Mouse (Mus musculus): Measurements from ENCODE around the gene Trnau1ap.
A peak's percentile ranks its signal among the peaks of the same experiment; 100 is the strongest.
"Not testable (repeated sequence)": the region's sequence is repeated elsewhere in the genome, so short reads cannot be mapped to it uniquely, and the experiment has no call there.

The Trnau1ap gene

DNA sequence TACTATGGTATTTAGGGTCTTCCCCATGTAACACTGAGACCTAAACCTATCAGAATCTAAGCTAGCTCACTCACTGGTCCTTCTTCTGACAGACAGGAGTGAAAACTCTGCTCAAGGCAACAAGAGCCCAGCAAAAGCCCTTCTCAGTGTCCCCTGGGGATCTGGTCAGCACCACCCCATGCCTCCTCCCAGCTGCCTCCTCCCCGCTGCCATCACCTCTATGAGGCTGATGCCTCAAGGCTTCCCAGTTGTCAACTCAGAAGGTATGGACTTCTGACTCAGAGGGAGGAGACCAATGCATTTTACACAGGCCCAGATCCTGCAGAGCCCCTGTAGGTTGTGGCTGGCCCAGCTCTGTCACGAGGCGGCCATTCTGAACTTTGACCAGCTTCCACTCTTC, 12.1 kb upstream of the Trnau1ap start:
- no peak for DNase-seq

DNA sequence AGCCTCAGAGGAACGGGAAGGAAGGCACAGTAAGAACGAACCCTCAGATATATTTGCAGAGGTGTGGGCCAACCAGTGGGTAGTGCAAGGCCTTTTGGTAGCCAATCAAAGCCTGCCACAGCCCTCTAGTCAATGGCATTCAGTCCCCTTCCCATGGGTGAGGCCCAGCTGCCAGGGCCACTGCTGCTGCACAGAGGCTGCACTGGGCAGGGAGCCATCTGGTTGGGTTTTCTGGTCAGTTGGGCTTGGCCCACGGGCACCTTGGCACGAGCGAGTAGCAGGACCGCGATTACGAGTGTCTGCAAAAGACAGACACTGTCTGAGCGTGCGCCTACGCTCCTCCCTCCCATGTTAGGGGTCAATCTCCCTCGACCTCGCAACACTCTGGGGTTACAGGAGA, 9.6 kb upstream of the Trnau1ap start:
- DNase-seq = peak; percentile 53

DNA sequence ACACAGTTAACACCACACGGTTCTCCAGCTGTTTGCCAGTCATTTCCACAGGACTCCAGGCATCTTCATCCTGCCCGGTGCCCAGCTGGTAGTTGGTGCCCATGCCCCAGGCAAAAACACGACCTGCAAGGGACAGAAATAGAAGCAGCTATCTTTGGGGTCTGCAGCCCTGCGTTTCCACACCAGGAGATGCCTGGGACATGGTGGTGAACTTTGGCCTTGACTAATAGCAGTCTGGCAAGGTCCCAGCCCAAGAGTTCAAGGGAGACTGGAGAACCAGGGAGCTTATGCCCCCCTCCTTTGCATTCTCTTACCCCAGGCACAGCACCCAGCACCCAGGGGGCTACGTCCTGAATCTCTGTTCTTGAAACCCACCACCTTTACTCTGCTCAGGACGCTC, 3.5 kb upstream of the Trnau1ap start:
- peak; percentile 50 for DNase-seq

DNA sequence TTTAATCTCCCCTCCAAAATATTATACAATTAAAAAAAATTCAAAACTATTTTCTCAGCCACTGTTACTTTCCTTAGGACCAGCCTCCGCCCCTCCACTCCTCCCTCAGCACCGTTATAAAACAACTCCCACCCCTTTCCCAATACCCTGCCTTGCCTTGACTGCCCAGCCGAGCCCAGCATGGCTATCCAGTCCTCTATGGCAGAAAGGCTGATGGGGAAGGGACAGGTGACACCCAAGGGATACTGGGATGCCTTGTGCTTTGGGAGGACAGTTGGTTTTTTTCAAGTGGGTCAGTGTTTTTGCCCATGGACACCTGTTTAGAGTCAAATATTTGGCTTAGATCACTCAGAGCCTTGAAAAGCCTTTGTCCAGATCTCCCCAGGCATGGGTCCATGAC, 2.6 kb upstream of the Trnau1ap start:
- DNase-seq = no peak

DNA sequence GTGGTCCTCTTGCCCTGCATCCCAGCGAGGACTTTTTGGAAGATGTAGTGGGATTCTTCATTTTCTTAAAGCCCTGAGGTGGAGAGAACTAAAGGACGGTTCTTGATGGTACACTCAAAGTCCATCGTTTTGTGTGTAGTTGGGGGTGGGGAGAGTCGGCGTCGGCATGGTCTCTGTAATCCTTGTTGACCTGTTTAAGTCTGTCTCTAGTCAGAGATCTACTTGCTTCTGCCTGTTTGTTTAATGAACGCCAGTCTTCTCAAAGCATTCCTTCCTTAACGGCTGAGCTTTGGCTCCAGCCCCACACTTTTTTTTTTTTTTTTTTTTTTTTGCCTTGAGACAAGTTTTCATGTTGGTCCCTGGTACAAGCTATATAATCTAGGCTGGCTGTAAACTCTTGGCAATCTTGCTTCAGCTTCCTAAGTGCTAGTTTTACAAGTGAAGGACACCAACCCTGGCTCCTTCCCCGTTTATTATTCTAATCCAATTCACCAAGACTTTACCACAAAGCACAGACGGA, 557 bp upstream of the Trnau1ap start:
- DNase-seq = no peak

DNA sequence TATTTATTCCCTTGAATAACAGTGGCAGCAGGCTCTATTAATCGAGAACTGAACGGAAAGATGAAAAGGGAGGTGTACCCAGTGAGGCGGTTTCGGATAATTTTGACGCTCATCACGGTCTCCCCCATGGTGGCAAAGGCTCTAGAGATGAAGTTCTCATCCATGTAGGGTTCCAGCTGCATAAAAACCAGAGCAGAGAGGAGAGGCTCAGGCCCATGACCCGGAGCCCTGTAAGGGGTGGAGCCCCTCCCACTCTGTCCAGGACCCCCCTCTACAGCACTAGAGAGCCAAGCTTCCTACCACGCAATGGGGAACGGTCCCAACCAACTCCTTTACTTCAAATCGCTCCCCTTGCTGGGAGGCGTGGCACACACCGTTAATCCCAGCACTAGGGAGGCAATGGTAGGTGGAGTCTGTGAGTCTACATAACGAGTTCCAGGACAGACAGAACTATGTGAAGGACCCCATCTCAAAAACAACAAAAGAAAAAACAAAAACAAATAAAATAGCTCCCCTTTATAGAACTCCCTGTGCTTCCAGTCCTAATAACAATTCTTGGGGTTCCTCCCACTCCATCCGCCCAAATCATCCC, 851 bp downstream of the Trnau1ap start:
- DNase-seq = no peak

DNA sequence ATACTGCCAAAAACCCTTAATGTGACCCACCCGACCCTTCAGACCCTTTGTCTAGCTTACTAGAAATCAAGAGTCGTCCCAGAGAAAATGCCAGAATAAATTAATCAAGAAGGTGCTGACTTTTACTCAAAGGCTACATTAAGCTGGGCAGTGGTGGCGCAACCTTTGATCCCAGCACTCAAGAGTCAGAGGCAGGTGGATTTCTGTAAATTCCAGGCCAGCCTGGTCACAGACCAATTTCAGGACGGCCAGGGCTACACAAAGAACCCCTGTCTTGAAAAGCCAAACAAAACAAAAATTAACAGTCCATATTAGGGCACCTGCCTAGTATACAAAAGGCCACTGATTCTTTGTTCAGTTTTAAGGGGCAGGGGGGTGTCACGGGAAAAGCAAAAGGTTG, 2.9 kb downstream of the Trnau1ap start:
- no peak for DNase-seq

DNA sequence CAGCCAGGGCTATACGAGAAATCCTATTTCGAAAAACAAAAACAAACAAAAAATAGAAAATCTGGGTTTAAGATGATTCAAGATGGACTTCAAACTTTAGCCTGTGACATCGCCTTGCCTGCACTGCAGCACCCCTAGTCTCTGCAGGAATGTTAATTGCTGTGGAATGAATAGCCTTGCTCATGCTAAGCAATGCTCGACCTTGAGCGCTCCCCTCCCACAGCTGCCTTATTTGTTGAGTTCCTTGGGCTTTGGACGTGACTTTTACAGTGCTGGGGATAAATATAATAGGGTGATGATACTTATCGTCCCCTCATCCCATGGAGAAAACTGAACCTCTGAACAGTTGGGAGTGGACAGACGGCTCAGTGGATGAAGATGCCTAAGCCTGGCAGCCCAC, 13.6 kb downstream of the Trnau1ap start:
- DNase-seq = peak; percentile 55

DNA sequence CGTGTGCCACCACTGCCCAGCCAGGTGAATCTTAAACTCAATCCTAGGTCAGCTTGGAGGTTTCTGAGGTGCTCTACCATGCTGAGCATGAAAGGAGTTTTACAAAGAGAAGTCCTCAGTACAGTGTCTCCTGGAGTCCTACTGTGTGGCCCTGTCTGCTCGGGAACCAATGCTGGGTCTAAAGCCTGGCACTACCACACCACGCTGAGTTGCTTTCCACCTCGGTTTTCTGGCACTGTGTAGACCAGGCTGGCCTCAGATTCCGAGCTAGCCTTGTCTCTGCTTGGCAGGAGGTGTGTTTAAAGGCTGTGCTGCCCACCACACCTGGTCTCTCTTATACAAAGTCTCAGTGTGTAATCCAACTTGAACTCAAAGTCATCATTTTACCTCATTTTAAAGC, 16.7 kb downstream of the Trnau1ap start:
- no peak for DNase-seq

DNA sequence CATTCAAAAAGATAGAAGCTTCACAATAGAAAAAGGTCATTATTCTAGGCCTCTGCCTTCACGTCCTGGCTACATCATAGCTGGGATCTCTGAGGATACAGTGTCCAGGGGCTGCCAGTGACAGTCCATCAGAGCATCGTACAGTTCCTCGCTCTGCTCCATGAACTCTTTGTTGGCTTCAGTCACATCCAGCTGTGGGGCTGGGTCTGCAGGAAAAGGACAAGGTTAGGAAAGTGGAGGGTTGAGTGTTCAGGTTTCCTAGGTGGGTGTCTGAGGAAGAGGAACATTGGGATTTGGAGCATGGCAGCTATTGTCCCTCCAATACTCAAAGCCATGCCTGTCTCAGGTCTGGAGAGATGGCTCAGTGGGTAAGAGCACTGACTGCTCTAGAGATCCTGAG, 17.5 kb downstream of the Trnau1ap start:
- no peak for DNase-seq

DNA sequence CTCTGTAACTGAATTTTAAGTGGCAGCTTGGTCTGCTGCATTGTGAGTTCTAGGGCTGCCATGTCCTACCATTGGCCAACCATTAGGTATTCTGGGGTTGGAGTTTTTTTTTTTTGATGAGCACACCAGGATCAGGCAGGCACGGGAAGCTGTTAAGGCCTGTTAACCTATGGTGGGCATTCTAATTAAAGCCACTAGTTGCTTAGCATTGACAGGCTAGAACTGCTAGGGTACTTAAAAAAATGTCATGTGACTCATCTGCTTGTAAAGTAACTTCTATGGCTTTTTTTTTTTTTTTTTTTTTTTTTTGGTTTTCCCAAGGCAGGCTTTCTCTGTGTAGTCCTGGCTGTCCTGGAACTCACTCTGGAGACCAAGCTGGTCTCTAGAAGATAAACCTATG, 18.1 kb downstream of the Trnau1ap start:
- DNase-seq = no peak

DNA sequence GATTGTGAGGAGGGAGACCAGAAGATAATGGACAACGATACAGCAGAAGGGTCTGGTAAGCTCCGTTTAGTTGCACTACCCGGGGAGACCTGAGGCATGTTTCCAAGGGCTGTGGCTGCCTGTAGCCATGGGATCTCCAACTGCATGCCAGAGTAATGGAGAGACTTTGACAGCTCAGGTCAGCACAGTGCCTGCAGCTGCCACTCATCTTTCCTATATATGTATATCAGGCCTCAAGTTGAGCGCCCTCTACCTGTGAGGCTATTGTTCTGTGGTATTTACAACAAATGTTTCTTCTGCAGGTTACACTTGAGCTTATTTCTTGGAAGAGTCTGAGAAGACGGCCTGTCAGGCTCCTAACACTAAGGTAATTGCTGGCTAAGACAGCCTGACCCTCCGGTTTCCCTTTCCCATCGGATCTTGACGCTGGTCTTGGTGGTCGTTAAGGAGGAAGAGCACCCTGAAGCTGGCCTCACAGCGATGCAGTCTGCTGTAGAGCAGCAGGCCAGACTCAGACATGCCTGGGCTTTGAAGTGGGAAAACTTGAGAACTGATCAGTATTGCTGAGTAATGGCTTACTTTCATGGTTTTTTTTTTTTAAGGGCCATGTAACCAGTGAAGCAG, 19.4 kb downstream of the Trnau1ap start:
- DNase-seq = peak; percentile 64

DNA sequence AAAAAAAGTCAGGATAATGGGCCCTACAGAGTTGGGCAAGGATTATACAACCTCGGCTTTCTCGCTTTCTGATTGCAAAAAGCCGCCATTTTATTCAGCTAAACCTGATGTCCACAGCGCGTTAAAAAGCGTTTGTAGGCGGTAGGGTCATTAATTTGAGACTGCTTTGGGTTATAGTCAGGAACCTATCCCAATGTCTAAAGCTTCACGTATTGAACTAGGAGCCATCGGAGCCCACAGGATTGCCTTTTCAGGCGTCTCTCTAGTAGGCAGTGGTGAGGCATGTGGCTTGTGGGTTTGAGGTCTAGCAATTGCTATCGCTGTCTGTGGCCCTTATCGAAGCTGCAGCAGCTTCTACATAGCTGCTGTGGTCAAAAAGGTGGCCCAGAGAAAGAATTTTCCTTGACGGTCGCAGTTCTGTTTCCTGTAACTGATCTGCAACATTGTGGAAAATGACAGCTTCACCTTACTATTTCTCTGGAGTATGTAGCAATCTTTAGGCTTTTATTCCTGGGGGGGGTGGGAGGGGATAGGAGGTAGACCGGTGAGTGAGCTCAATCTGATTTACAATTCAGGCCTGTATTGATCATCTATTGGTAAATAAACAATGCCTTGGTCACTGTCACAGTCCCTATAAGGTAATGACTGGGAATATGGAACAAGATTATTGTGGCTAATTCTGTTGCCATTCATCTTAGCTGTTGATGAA, 20.0 kb downstream of the Trnau1ap start:
- no peak for DNase-seq

DNA sequence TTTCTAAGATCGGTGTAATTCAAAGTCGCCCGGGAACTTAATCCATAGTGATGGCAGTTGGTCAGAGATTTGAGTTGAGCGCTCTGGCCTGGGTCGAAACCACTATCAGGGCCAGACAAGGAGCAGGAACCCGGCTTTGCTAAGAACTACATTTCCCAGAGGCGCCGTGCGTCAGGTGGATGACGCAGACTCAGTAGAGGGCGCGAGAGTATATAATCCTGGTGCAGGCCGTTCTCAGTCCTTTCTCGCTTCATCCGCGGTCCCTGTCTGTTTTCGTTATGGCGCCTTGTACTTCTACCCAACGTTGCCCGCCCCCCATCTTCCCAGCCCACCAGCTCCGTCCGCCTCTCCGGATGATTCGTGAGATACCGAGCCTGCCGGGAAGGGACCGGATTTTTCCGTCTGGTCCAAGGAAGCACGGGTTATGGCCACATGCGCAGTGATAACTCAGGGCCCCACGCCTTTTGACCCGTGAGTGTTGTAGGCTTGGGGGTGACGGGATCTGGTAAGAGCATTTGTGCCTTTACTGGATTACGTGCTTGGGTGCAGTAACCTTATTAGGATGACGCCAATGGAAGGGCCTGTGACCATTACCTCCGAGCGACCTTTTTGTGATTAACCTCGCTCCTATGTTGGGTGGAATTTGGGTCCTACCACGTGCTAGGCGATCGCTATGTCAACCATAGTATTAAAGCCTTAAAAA, 20.8 kb downstream of the Trnau1ap start:
- peak; percentile 93 for DNase-seq

DNA sequence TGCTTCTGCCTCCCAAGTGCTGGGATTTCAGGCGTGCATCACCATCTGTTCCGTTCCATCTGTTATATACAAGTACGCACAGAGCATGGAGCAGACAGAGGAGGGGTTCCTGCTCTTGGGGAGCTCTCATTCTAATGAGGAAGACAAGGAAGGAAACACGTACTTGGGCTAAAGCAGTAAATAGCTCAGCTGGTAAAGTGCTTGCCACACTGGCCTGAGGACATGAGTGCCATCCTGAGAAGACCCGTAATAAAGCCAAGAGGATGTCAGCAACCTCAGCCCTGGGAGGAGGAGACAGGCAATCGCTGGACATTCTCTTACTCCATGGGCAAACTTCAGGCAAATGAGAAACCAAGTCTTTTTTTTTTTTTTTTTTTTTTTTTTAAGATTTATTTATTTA, 23.3 kb downstream of the Trnau1ap start:
- no peak for DNase-seq

DNA sequence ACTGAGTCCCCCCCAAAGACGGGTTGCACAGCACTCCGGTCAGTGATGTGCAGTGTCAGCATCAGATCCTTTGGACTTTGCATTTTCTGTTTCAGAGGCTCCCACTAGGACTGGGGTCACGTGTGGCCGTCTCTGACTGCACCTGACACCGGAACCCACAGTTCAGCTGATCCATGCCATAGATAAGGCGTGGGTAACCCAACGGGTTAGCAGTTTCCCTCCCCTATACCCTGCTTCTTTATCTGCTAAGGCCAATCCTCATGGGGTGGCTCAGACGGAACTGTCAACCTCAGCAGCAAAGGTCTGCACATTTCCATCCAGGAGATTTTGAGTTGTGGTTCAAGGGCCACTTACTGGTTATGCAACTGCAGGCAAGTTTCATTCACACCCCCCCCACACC, 24.1 kb downstream of the Trnau1ap start:
- DNase-seq = peak; percentile 46

DNA sequence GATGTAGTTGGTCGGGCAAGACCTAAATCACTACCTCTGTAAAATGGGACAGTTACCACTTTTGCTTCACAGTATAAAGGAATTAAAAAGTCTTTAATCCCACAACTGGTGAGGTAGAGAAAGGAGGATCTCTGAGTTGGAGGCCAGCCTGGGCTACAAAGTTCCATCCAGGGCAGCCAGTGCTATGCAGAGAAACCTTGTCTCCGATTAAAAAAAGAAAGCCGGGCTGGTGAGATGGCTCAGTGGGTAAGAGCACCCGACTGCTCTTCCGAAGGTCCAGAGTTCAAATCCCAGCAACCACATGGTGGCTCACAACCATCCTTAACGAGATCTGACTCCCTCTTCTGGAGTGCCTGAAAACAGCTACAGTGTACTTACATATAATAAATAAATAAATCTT, 25.9 kb downstream of the Trnau1ap start:
- DNase-seq = not testable (repeated sequence)

DNA sequence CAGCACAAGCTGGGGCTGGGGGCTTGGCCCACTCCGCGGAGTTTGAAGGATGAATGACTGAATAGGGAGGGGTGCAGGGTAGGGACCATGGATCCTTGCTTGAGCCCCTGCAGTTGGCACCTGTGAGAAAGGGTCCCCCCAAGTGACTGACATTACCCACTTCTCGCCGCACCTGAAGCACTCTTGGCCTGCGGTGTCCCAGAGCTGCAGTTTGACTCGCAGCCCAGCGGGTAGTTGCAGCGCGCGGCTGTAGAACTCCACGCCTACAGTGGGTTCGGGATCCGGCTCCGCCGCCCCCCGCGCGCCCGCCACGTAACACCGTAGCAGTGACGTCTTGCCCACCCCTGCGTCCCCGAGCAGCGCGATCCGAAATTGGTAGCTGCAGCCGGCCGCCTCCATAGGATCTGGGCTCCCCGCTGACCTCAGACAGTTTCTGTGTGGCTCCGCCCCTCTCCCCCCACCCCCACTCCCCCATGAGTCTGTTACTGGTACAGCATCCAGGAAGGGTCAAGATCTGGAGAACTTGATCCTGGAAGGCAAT, 26.3 kb downstream of the Trnau1ap start, which contains the start of gene Rab42:
Rab42 (minus strand) TSS at position 447 of the 541 bp plus-strand sequence.
- DNase-seq = peak; percentile 75

DNA sequence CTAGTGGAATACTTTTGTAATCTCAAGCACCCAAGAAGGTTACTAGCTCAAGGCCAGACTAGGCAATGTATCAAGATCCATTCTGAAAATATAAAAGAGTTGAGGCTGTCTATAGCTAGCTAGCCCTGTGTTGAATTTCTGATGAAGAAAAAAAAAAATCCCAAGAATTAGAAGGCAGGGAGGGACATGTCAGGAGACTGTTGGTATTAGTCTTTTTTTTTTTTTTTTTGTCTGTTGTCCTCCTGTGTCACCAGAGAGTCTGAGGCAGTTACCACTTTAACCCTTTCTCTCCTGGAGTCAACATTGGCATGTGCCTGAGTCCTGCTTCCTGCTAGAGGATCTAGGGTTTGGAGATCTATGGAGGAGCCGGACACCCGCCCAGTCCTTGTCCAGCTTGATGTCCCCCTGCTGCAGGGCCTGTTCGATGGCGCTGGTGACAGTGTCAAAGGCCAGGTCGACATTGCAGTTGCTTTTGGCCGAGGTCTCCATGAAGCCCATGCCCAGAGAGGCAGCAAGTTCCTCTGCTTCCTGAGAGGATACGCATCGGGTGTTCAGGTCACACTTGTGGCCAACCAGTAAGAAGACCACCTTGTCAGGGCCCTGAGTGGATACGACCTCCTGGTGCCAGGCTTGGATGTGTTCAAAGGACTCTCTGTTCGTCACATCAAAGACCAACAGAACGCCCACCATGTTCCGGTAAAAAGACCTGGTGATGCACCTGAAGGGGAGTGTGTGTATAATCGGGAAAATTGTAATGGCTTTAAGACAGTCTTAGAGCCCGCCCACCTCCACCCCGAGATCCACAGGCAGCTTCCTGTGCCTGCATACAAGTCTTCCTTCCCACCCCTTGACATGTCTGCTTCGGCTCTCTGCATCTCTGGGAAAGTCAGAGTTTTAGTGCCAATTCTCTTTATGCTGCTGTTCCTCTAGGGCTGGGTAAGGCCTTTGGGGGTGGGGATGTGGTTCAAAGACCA, 27.1 kb downstream of the Trnau1ap start:
- DNase-seq = no peak

DNA sequence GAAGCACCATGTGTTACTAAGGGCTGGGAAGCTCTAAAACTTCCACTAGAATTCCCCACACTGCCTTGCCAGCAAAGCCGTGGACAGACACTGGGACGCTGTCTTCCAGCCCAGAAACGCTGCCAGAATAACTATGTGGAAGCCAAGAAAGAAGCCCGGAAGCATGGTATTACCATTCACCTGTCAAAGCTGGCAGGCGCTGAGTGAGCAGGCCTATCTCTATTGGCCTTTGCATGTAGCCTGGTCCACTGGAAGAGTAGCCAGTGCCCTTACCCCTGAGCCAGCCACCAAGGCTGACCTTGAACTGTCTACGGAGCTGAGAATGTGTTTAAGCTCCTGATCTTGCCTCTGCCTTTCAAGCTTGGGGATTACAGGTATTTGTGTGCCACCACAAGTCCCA, 27.9 kb downstream of the Trnau1ap start:
- DNase-seq = no peak

DNA sequence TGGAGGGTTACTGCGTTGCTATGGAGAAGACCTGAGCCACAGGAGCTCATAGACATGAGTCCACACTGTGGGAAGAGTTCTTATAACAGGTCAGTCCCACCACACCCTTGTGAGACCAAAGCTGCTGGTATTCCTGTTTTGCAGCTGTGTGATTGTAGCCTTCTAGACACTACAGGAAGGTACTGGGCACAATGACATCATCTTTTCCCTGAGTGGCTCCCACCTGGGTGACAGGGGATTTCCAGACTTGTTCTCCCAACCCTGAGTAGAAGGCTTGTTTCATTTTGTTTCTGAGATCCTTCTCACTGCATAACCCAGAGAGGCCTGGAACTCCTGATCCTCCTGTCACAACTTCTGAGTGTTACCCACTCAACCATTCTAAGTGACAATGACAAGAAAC, 29.5 kb downstream of the Trnau1ap start:
- DNase-seq = no peak

All from kidney, postnatal 10 days (tissue).